8 mouse cellular contexts compared by ENCODE assay signal in the genomic region with DNA sequence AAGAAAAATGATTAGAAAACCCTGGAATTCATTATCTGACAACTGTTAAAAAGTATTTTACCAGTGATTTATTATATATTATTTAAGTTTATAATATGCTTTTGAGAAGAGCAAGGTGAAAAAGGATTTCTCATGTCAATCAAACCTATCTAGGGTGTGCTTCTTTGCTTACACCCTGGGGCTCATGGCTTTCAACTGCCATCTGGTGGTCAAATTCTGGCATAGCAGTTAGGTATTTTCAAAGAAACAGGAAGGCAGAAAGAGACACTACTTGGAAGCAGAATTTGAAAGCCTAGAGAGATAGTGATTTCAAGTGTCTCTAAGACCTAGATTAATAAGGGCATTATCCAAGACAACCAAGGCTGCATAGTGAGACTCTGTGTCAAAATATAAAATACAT.
DNase-seq lines count a peak whose midpoint lies in the region.

No protein-coding gene starts in this region.

- DNase-seq in adrenal gland, adult 2 months = peak; percentile 15
- DNase-seq in adrenal gland, postnatal 25 days = no peak
- peak; percentile 9 for DNase-seq in layer of hippocampus, adult 11-12 months (ENCODE audit: low spot score)
- DNase-seq in layer of hippocampus, adult 9-11 months = no peak
- peak; percentile 61 for DNase-seq in NIH3T3 (ENCODE audit: low read depth)
- peak; percentile 3 for DNase-seq in fibroblast of lung, adult 2 months (ENCODE audit: low read depth)
- DNase-seq in lung, postnatal 25 days (ENCODE audit: low spot score) = peak; percentile 7
- no peak for DNase-seq in spleen, adult 12 weeks (ENCODE audit: low spot score)

Comparison
In these comparisons a context has a peak if more than half of its experiments do, and no peak if none do; other contexts are left out.
1. DNase-seq: peak in adrenal gland, adult 2 months (single experiment), layer of hippocampus, adult 11-12 months (single experiment), NIH3T3 (single experiment), fibroblast of lung, adult 2 months (single experiment) and lung, postnatal 25 days (single experiment); none in adrenal gland, postnatal 25 days (single experiment), layer of hippocampus, adult 9-11 months (single experiment) and spleen, adult 12 weeks (single experiment).